Mouse (Mus musculus) embryonic fibroblast, embryonic 13.5 days (primary cell): ENCODE measurements around the gene B2m.

Experiments
- CTCF ChIP-seq: IDR thresholded peaks from 2 replicates; pipeline ENCODE4 v1.5.1; 2011; ENCODE audit warnings: mild to moderate bottlenecking, control low read depth, low read length, moderate library complexity, borderline replicate concordance; ENCODE audit not compliant: insufficient read depth
- POLR2A ChIP-seq: IDR thresholded peaks from 2 replicates; pipeline ENCODE4 v1.6.1; 2011; ENCODE audit warnings: low read depth, mild to moderate bottlenecking, control low read depth, low read length, moderate library complexity

DNA sequence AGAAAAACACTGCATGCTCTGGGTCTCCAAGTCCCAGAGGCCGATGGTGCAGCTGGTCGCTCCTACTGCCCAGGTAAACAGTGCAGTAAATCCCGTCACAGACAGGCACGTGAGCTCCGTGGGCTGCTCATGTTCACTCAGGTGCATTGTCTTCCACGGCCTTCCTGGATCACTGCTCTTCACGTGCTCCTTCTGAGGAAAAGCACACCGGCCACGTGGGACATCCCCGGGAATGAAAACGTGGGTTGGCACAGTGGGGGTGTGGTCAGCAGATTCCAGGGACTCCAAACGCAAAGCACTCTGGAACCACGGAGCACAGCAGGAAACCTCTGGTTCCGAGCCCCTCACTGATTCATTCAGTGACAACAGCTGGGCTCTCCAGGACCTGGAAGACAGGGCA, 39.4 kb upstream of the B2m start:
- TF ChIP-seq CTCF (no peak), POLR2A (no peak)
